Mouse (Mus musculus) spleen, adult 12 weeks (tissue): Measurements from ENCODE around the gene Adra2b.

ENCODE experiments used
- DNase-seq: peaks from one replicate; pipeline ENCODE4 v3.0.0; 2022; ENCODE audit warnings: low spot score

Adra2b gene

GRCm38 (mm10) chr2:127362459-127363281 is at the start of gene Adra2b:
Gene Adra2b, plus strand, starts transcription at chr2:127363208.
- DNase-seq: peak; percentile 38

GRCm38 (mm10) chr2:127313878-127314277 is 49.1 kb upstream of the Adra2b start:
- DNase-seq: no peak

- DNase-seq: peak; percentile 73
These were observed 48.4 kb upstream of the Adra2b start for GRCm38 (mm10) chr2:127314467-127315154.

GRCm38 (mm10) chr2:127315155-127315470 is 47.9 kb upstream of the Adra2b start:
- DNase-seq: no peak

DNA sequence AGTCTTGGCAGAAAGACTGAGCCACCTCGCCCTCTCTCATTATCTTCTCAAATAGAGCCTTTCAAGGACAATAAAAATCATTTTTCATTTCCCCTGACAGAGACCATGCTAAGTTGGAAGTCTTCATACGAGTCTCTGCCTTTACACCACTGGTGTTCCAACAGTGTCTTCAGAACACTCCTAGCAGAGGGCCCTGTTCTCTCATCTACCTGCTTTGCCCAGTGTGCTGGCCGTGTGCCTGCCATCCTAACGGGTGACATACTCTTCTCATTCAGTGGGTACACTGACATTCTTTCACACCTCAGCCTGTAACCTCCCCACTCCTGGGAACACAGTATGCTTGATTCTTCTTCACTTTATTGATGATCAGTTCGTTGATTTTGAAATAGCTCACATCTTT is 46.6 kb upstream of the Adra2b start:
- no peak for DNase-seq

DNA sequence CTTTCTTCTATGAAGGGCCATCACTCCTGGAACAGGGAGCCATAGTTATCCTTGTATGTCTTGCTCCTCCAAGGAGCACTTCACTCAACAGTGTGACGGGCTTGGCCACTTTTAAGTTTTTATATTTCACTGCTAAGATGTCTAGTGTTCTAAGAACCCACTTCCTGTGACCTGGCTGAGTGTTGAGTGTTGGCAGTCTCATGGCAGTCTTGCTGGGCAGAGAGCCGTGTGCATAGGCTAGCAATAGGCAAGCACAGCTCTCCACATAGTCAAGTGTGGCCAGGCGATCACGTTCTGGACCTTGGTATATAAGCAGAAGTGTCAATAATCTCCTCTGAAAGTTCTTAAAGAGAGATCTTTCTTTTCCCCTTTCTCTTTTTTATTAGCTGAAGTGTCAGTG is 44.9 kb upstream of the Adra2b start:
- DNase-seq: no peak

DNA sequence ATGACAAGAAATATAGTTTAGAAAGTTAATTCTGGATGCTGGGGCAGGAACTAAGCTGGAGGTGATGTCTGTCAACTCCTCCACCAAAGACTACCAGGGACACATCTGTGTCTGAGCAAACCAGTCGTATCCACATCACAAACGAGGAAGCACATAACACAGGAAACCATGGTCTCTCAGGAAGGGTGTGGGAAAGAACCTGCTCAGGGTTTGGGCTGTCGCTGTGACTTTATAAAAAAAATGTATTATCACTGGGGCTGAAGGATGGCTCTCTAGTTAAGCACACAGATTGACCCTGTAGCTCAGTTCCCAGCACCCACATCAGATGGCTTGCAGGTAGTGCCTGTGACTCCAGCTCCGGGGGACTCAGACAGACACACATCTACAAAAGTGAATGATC is 43.9 kb upstream of the Adra2b start:
- DNase-seq: no peak

DNA sequence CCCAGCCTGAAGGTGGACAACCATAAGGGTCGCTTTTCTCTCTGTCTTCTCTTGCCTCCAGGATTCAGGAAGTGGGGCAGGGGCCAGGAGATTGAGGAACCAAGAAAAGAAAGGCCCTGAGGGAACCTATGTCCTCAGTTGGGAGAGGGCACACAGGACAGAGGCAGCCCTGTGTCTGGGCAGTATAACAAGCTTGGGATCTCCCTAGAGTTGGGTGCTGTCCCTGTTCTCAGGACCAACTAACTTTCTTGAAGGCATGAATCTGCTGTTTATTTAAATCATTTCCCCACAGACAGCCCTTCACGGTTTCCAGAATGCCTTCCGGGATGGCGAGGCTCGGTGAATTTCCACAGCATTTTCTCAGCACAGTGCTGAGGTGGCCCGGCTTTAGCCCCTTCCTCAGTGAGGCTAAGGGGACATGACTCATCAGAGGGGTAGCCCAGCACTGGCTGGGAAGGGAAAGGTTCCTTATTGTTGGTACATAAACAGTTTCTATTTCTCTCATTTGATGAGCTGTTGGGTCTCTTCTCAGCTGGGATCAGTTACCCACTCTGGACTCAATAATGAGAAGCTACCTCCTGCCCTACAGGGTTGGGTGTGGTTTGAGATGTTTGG is 40.2 kb upstream of the Adra2b start:
- no peak for DNase-seq

DNA sequence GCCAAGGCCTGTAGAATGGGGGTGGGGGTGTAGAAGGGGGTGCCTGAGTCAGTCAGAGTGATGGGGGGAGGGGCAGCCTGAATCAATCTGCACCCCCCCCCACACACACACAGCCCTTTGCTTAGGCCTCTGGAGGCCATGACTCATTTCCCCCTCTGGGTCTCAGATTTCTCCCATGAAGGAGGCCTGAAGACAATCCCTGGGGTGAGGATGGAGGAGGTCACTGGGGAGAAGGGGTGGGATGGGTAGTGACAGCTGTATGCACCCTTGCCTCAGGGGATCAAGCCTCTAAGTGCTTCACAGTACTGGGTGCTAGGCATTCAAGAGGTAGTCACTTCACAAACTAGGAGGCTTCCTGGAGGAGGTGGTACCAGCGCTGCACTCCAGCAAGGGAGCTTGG is 39.3 kb upstream of the Adra2b start:
- no peak for DNase-seq

DNA sequence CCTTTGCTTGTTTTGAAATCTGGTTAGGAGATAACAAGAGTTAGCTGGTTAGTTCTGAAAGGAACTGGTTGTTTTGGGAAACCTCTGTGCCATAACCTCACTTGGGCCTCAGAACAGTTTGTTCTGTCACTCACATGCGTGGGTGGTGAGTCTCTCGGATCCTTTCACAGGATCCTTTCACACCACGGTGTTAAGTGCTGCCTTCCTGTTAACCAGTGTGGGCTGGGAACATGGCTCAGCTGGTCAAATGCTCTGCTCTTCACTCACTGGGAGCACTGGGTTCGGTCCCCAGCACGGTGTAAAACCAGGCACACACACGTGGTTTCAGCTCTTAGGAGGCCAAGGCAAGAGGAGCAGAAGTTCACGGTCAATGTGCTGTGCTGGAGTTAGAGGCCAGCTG is 38.6 kb upstream of the Adra2b start:
- no peak for DNase-seq

GRCm38 (mm10) chr2:127328090-127328851 is 34.7 kb upstream of the Adra2b start:
- DNase-seq: no peak

DNA sequence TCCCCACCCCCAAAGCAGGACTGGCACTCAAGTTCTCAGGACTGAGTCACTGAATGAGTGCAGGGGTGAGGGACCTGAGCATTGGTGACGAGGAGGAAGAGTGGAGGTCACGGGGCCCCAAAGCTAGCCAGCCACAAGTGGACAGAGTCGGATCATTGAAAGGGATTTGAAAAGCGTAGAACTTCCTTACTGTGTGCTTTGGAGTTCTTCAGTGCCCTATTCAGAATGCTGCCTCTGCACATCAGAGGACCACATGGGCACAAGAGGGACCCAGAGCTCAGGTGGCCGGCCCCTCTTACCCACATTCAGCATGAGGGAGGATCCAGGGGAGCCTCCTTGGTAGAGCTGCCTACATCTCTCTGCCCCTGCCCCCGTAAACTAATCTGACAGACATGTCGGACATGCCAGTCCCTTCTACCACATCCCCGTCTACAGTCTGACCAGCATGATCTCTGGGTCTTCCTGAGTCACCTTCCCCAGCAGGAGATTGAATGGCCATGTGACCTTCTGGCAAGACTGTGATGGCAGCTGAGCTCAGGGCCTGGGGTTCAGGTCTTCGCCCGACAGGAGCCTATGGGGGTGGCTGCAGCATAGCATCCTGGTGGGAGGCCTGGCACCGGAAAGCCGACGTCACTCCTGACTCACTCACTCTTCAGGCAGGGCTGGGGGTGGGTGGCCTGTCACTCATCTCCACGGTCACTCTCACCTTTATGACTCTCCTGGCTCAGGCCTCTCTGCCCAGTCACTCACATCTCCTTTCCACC is 30.0 kb upstream of the Adra2b start:
- DNase-seq: no peak

- no peak for DNase-seq
These were observed 28.9 kb upstream of the Adra2b start for GRCm38 (mm10) chr2:127333945-127334603.

- DNase-seq: peak; percentile 63
These were observed 27.9 kb upstream of the Adra2b start for GRCm38 (mm10) chr2:127335078-127335541.

- DNase-seq: peak; percentile 85
These were observed 27.1 kb upstream of the Adra2b start, which contains the start of gene Dusp2 for GRCm38 (mm10) chr2:127335767-127336496. Gene Dusp2, plus strand, starts transcription at chr2:127336159.

- DNase-seq: no peak
These were observed 26.5 kb upstream of the Adra2b start for GRCm38 (mm10) chr2:127336497-127336832.

DNA sequence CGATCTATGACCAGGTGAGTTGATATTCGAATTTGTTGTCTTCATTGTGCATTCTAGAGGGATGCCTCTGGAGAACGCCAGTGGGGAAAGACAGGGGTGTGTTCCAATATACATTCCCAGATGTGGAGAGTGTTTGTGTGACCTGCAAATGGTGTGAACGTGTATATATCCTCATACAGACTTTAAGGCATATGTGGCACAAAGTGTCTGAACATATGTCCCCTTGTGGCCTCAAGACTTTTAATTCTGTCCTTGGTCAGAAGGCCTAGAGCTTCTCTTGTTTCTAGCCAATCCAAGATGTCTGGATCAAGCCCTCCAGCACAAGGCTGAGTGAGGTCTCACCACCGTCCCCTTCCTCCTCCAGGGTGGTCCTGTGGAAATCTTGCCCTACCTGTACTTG is 26.1 kb upstream of the Adra2b start:
- no peak for DNase-seq

GRCm38 (mm10) chr2:127337531-127337930 is 25.5 kb upstream of the Adra2b start:
- DNase-seq: no peak

DNA sequence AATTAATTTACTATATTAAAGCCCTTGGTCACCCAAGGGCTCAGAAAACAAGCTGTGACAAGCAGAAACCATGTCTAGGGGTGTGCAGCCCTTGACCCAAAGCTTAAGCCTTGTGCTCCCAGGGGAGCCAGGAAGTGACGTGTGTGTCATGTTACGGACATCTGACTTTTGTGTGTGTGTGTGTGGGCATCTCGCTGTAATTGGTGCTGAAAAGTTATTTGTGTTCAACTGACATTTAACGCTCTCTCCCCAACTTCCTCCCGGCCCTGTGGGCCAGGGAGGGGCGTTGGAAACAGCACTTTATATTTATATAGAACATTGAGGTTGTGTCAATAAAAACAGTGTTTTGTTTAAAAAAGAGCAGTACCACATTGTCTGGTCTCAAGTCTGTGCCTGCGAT is 25.0 kb upstream of the Adra2b start:
- DNase-seq: peak; percentile 37

DNA sequence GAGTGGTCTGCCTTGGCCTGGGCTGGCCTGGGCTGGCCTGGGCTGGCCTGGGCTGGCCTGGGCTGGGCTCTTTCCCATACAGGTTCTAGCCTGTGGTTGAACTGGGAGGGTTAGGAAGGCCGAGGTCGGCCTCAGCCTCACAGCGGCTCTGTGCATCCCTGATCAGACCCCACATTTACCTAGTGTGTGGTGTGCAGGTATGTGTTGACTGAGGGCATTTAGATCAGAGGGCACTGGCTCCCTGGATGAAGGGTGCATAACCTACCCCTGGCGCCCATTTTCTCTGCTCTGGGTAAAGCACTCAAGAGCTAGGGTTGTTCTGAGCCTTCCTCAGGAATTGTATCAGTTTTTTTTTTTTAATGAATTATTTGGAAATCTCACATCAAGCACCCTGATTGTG is 24.6 kb upstream of the Adra2b start, which contains the start of gene Astl:
Astl (plus strand) TSS at position 224 of the 400 bp plus-strand sequence.
- DNase-seq: no peak
